Mouse (Mus musculus): ENCODE measurements around the gene Cd300ld3. TPM values are rescaled to one million over a fixed set of nuclear protein-coding genes. Genes with fewer than 3 reads are reported as not detected.

Cd300ld3 gene
- polyA plus RNA-seq (2016; fragmentation: Nextera tagmentation; extraction: Ambion mirVana), result not detected in 2 replicates

- Histone ChIP-seq H3K4me3 (no peak within 1 kb of the TSS), H3K27me3 (ENCODE audit: insufficient read depth, poor library complexity, severe bottlenecking) (no peaks in the 10 kb centered on the region), H3K27ac (no peak within 1 kb of the TSS), H3K9me3 (no peaks in the 10 kb centered on the region), H3K36me3 (no peaks in the 10 kb centered on the region), H3K4me1 (no peaks in the 10 kb centered on the region)
- 69% methylated on average over 2 of the region's 2 CpGs for WGBS
- no peak for DNase-seq (ENCODE audit: low spot score)
These were observed at the start of gene Cd300ld3 for GRCm38 (mm10) chr11:115048259-115048658. TSS of gene Cd300ld3 (minus strand) at chr11:115048409.

GRCm38 (mm10) chr11:115092140-115092539 is 43.9 kb upstream of the Cd300ld3 start:
- H3K9me3 ChIP-seq, result no peaks in the 10 kb centered on the region
- H3K27me3 ChIP-seq (ENCODE audit: insufficient read depth, poor library complexity, severe bottlenecking), result peaks cover 30% of the 10 kb centered on the region
- no peak for DNase-seq (ENCODE audit: low spot score)
- no peak overlapping the region for H3K27ac ChIP-seq
- peaks cover 8% of the 10 kb centered on the region for H3K4me1 ChIP-seq
- 21% methylated on average over 4 of the region's 4 CpGs for WGBS
- no peaks in the 10 kb centered on the region for H3K36me3 ChIP-seq
- H3K4me3 ChIP-seq, result no peak overlapping the region

GRCm38 (mm10) chr11:115091362-115091901 is 43.2 kb upstream of the Cd300ld3 start, which contains the start of gene Rab37:
TSS of gene Rab37 (plus strand) at chr11:115091431.
- H3K9me3 ChIP-seq, result no peaks in the 10 kb centered on the region
- H3K36me3 ChIP-seq, result no peaks in the 10 kb centered on the region
- H3K4me1 ChIP-seq, result peaks cover 8% of the 10 kb centered on the region
- H3K27ac ChIP-seq, result no peak within 1 kb of the TSS
- WGBS, result 3% methylated on average over 36 of the region's 36 CpGs
- no peak for DNase-seq (ENCODE audit: low spot score)
- peak within 1 kb of the TSS; percentile 35 for H3K4me3 ChIP-seq
- H3K27me3 ChIP-seq (ENCODE audit: insufficient read depth, poor library complexity, severe bottlenecking), result peaks cover 30% of the 10 kb centered on the region

- H3K36me3 ChIP-seq, result no peaks in the 10 kb centered on the region
- H3K9me3 ChIP-seq, result no peaks in the 10 kb centered on the region
- 63% methylated on average over 6 of the region's 6 CpGs for WGBS
- H3K27ac ChIP-seq, result no peak overlapping the region
- H3K4me3 ChIP-seq, result no peak overlapping the region
- H3K27me3 ChIP-seq (ENCODE audit: insufficient read depth, poor library complexity, severe bottlenecking), result peaks cover 35% of the 10 kb centered on the region
- no peak for DNase-seq (ENCODE audit: low spot score)
- peaks cover 8% of the 10 kb centered on the region for H3K4me1 ChIP-seq
These were observed 41.6 kb upstream of the Cd300ld3 start for GRCm38 (mm10) chr11:115089853-115090252.

GRCm38 (mm10) chr11:115086213-115086612 is 38.0 kb upstream of the Cd300ld3 start:
- Histone ChIP-seq H3K27me3 (ENCODE audit: insufficient read depth, poor library complexity, severe bottlenecking) (peaks cover 43% of the 10 kb centered on the region), H3K4me3 (no peak overlapping the region), H3K4me1 (peaks cover under 1% of the 10 kb centered on the region), H3K36me3 (no peaks in the 10 kb centered on the region), H3K27ac (no peak overlapping the region), H3K9me3 (no peaks in the 10 kb centered on the region)
- 56% methylated on average over 7 of the region's 7 CpGs for WGBS
- no peak for DNase-seq (ENCODE audit: low spot score)

- H3K27me3 ChIP-seq (ENCODE audit: insufficient read depth, poor library complexity, severe bottlenecking), result peaks cover 32% of the 10 kb centered on the region
- no peaks in the 10 kb centered on the region for H3K36me3 ChIP-seq
- H3K9me3 ChIP-seq, result no peaks in the 10 kb centered on the region
- H3K4me1 ChIP-seq, result no peaks in the 10 kb centered on the region
- WGBS, result 76% methylated on average over 8 of the region's 8 CpGs
- H3K27ac ChIP-seq, result no peak overlapping the region
- DNase-seq (ENCODE audit: low spot score), result no peak
- no peak overlapping the region for H3K4me3 ChIP-seq
These were observed 36.9 kb upstream of the Cd300ld3 start for GRCm38 (mm10) chr11:115085064-115085463.

GRCm38 (mm10) chr11:115084595-115084994 is 36.4 kb upstream of the Cd300ld3 start:
- Histone ChIP-seq H3K9me3 (no peaks in the 10 kb centered on the region), H3K4me3 (no peak overlapping the region), H3K4me1 (no peaks in the 10 kb centered on the region), H3K36me3 (no peaks in the 10 kb centered on the region), H3K27me3 (ENCODE audit: insufficient read depth, poor library complexity, severe bottlenecking) (peaks cover 30% of the 10 kb centered on the region), H3K27ac (no peak overlapping the region)
- DNase-seq (ENCODE audit: low spot score), result no peak
- WGBS, result 43% methylated on average over 12 of the region's 12 CpGs

GRCm38 (mm10) chr11:115083376-115084139 is 35.3 kb upstream of the Cd300ld3 start:
- no peak overlapping the region for H3K27ac ChIP-seq
- DNase-seq (ENCODE audit: low spot score), result no peak
- WGBS, result 37% methylated on average over 18 of the region's 18 CpGs
- H3K9me3 ChIP-seq, result no peaks in the 10 kb centered on the region
- no peak overlapping the region for H3K4me3 ChIP-seq
- H3K27me3 ChIP-seq (ENCODE audit: insufficient read depth, poor library complexity, severe bottlenecking), result peaks cover 30% of the 10 kb centered on the region
- H3K36me3 ChIP-seq, result no peaks in the 10 kb centered on the region
- H3K4me1 ChIP-seq, result no peaks in the 10 kb centered on the region

GRCm38 (mm10) chr11:115082196-115082595 is 34.0 kb upstream of the Cd300ld3 start:
- DNase-seq (ENCODE audit: low spot score), result no peak
- no peaks in the 10 kb centered on the region for H3K4me1 ChIP-seq
- no peak overlapping the region for H3K4me3 ChIP-seq
- WGBS, result 74% methylated on average over 6 of the region's 6 CpGs
- no peaks in the 10 kb centered on the region for H3K36me3 ChIP-seq
- H3K27ac ChIP-seq, result no peak overlapping the region
- H3K9me3 ChIP-seq, result no peaks in the 10 kb centered on the region
- H3K27me3 ChIP-seq (ENCODE audit: insufficient read depth, poor library complexity, severe bottlenecking), result peaks cover 30% of the 10 kb centered on the region

GRCm38 (mm10) chr11:115081373-115081772 is 33.2 kb upstream of the Cd300ld3 start:
- WGBS, result 62% methylated on average over 3 of the region's 3 CpGs
- no peaks in the 10 kb centered on the region for H3K36me3 ChIP-seq

GRCm38 (mm10) chr11:115080886-115081285 is 32.7 kb upstream of the Cd300ld3 start:
- DNase-seq (ENCODE audit: low spot score), result no peak
- H3K36me3 ChIP-seq, result no peaks in the 10 kb centered on the region
- no peaks in the 10 kb centered on the region for H3K4me1 ChIP-seq
- 38% methylated on average over 13 of the region's 13 CpGs for WGBS
- H3K9me3 ChIP-seq, result no peaks in the 10 kb centered on the region
- no peak overlapping the region for H3K4me3 ChIP-seq
- peaks cover 30% of the 10 kb centered on the region for H3K27me3 ChIP-seq (ENCODE audit: insufficient read depth, poor library complexity, severe bottlenecking)
- H3K27ac ChIP-seq, result no peak overlapping the region

More at GRCm38 (mm10) chr11:115081373-115081772, 33.2 kb upstream of the Cd300ld3 start:
- Histone ChIP-seq H3K4me3 (no peak overlapping the region), H3K27me3 (ENCODE audit: insufficient read depth, poor library complexity, severe bottlenecking) (peaks cover 30% of the 10 kb centered on the region), H3K27ac (no peak overlapping the region), H3K9me3 (no peaks in the 10 kb centered on the region), H3K4me1 (no peaks in the 10 kb centered on the region)
- DNase-seq (ENCODE audit: low spot score), result no peak

GRCm38 (mm10) chr11:115078680-115079079 is 30.5 kb upstream of the Cd300ld3 start:
- WGBS, result 74% methylated on average over 5 of the region's 5 CpGs
- Histone ChIP-seq H3K4me1 (no peaks in the 10 kb centered on the region), H3K36me3 (no peaks in the 10 kb centered on the region), H3K27ac (no peak overlapping the region), H3K27me3 (ENCODE audit: insufficient read depth, poor library complexity, severe bottlenecking) (peaks cover 13% of the 10 kb centered on the region), H3K9me3 (no peaks in the 10 kb centered on the region), H3K4me3 (no peak overlapping the region)
- DNase-seq (ENCODE audit: low spot score), result no peak

- Histone ChIP-seq H3K36me3 (no peaks in the 10 kb centered on the region), H3K4me3 (no peak overlapping the region), H3K9me3 (no peaks in the 10 kb centered on the region), H3K4me1 (no peaks in the 10 kb centered on the region), H3K27ac (no peak overlapping the region), H3K27me3 (ENCODE audit: insufficient read depth, poor library complexity, severe bottlenecking) (peaks cover 3% of the 10 kb centered on the region; the same call in 1 of the 2 replicates)
- WGBS, result 87% methylated on average over 1 of the region's 1 CpGs
- no peak for DNase-seq (ENCODE audit: low spot score)
These were observed 29.2 kb upstream of the Cd300ld3 start for GRCm38 (mm10) chr11:115077436-115077835.
